In the genomic region with DNA sequence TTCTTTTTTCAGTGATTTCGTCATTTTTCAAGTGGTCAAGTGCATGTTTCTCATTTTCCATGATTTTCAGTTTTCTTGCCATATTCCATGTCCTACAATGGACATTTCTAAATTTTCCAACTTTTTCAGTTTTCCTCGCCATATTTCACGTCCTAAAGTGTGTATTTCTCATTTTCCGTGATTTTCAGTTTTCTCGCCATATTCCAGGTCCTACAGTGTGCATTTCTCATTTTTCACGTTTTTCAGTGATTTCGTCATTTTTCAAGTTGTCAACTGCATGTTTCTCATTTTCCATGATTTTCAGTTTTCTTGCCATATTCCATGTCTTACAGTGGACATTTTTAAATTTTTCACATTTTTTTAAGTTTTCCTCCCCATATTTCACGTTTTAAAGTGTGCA, we compare ENCODE assay signal across 10 mouse cellular contexts. TPM values are rescaled to one million over a fixed set of nuclear protein-coding genes. Genes with fewer than 3 reads are reported as not detected.
DNase-seq lines count a peak whose midpoint lies in the region; ATAC-seq and TF ChIP-seq lines count a peak whose summit lies in the region.
"Not testable (repeated sequence)": the region's sequence is repeated elsewhere in the genome, so short reads cannot be mapped to it uniquely, and the experiment has no call there.
"Had no signal": no experiment of that assay in that cellular context is flagged by ENCODE, and none has a peak within 500 bp of the region (broad histone marks: within the 10 kb centered on the region; RNA-seq: fewer than 3 reads in every experiment).

No protein-coding gene starts in this region.

- H3K4me2 ChIP-seq in forebrain, embryonic 11.5 days (ENCODE audit: low read depth, low read length, severe bottlenecking); heart, embryonic 11.5 days; intestine, embryonic 15.5 days (replicated peaks); liver, postnatal 0 days (ENCODE audit: low read depth, low read length); neural tube, embryonic 11.5 days (ENCODE audit: low read depth); stomach, embryonic 15.5 days: not testable (repeated sequence)

- not testable (repeated sequence) for H3K9me3 ChIP-seq in forebrain, embryonic 11.5 days (ENCODE audit: control insufficient read depth, low read length); heart, embryonic 11.5 days (replicated peaks; ENCODE audit: control insufficient read depth, low read length); intestine, embryonic 15.5 days; liver, postnatal 0 days (ENCODE audit: low read length); neural tube, embryonic 11.5 days (ENCODE audit: control insufficient read depth, low read length); stomach, embryonic 15.5 days

- H3K27ac ChIP-seq in forebrain, embryonic 11.5 days (ENCODE audit: low read depth, low read length); heart, embryonic 11.5 days (ENCODE audit: low read depth, low read length); intestine, embryonic 15.5 days; liver, postnatal 0 days (ENCODE audit: low read depth); neural tube, embryonic 11.5 days (ENCODE audit: low read depth, low read length); stomach, embryonic 15.5 days: not testable (repeated sequence)

- TF ChIP-seq CTCF in liver, postnatal 0 days (IDR thresholded peaks at IDR 0.05; ENCODE audit: low read depth): not testable (repeated sequence)

- not testable (repeated sequence) for H3K4me3 ChIP-seq in forebrain, embryonic 11.5 days (ENCODE audit: low read depth, low read length); heart, embryonic 11.5 days (ENCODE audit: low read depth, low read length); intestine, embryonic 15.5 days (replicated peaks); liver, postnatal 0 days (ENCODE audit: low read depth, low read length); neural tube, embryonic 11.5 days (ENCODE audit: low read depth, low read length); stomach, embryonic 15.5 days (replicated peaks)

- not testable (repeated sequence) for TF ChIP-seq EP300 in liver, postnatal 0 days (IDR thresholded peaks at IDR 0.05; ENCODE audit: low read depth)

- DNase-seq in CD8-positive naive resting alpha-beta T cell, adult 2 months (ENCODE audit: low read depth in 2 of 2, low spot score in 2 of 2): peak; percentile 100
- not testable (repeated sequence) for DNase-seq in forebrain, embryonic 11.5 days (ENCODE audit: low spot score); liver, postnatal 0 days; neural tube, embryonic 11.5 days (ENCODE audit: low spot score)
- peak; percentile 41 to 96 for DNase-seq in layer of hippocampus, postnatal 25 days (ENCODE audit: extremely low spot score in 1 of 2, low spot score in 1 of 2)

- H3K36me3 ChIP-seq in forebrain, embryonic 11.5 days (ENCODE audit: control insufficient read depth, insufficient read depth, low read length); heart, embryonic 11.5 days (ENCODE audit: control insufficient read depth, insufficient read depth, low read length); intestine, embryonic 15.5 days; liver, postnatal 0 days (replicated peaks; ENCODE audit: insufficient read depth, low read length); neural tube, embryonic 11.5 days (ENCODE audit: control insufficient read depth, insufficient read depth, low read length); stomach, embryonic 15.5 days: not testable (repeated sequence)

- H3K9ac ChIP-seq in forebrain, embryonic 11.5 days (ENCODE audit: low read length); heart, embryonic 11.5 days (ENCODE audit: low read depth, low read length); intestine, embryonic 15.5 days; liver, postnatal 0 days (replicated peaks); neural tube, embryonic 11.5 days (ENCODE audit: low read length); stomach, embryonic 15.5 days: not testable (repeated sequence)

- 70% methylated on average over 7 of the region's 8 CpGs for WGBS in forebrain, embryonic 11.5 days
- 65% methylated on average over 7 of the region's 8 CpGs for WGBS in heart, embryonic 11.5 days (ENCODE audit: insufficient replicate concordance)
- WGBS in intestine, embryonic 15.5 days: 72% methylated on average over 8 of the region's 8 CpGs
- WGBS in liver, postnatal 0 days (ENCODE audit: insufficient replicate concordance): 61% methylated on average over 7 of the region's 8 CpGs
- 65% methylated on average over 7 of the region's 8 CpGs for WGBS in neural tube, embryonic 11.5 days
- 70% methylated on average over 8 of the region's 8 CpGs for WGBS in stomach, embryonic 15.5 days

- H3K27me3 ChIP-seq in forebrain, embryonic 11.5 days (ENCODE audit: control insufficient read depth, insufficient read depth, low read length); heart, embryonic 11.5 days (ENCODE audit: control insufficient read depth, insufficient read depth, low read length); intestine, embryonic 15.5 days (replicated peaks); liver, postnatal 0 days (ENCODE audit: insufficient read depth, low read length); neural tube, embryonic 11.5 days (ENCODE audit: control insufficient read depth, insufficient read depth, low read length); stomach, embryonic 15.5 days (replicated peaks): not testable (repeated sequence)

- not testable (repeated sequence) for H3K4me1 ChIP-seq in forebrain, embryonic 11.5 days (replicated peaks; ENCODE audit: control insufficient read depth, insufficient read depth, low read length); heart, embryonic 11.5 days (ENCODE audit: control insufficient read depth, insufficient read depth, low read length); intestine, embryonic 15.5 days (replicated peaks); liver, postnatal 0 days (ENCODE audit: insufficient read depth); neural tube, embryonic 11.5 days (ENCODE audit: control insufficient read depth, insufficient read depth, low read length); stomach, embryonic 15.5 days

- ATAC-seq in forebrain, embryonic 11.5 days (replicated peaks; ENCODE audit: low FRiP score): peak; percentile 78
- ATAC-seq in heart, embryonic 11.5 days (replicated peaks; ENCODE audit: insufficient number of reproducible peaks, low FRiP score, low TSS enrichment): peak; percentile 75
- peak; percentile 79 for ATAC-seq in intestine, embryonic 15.5 days
- peak; percentile 54 for ATAC-seq in liver, postnatal 0 days
- peak; percentile 62 for ATAC-seq in neural tube, embryonic 11.5 days (ENCODE audit: insufficient read depth, low FRiP score, low TSS enrichment)
- peak; percentile 66 for ATAC-seq in stomach, embryonic 15.5 days (ENCODE audit: insufficient read depth, low FRiP score, low read depth)

RNA-seq across cellular contexts. Expression of gene Gm11168, which starts 3.5 kb away (rescaled TPM):
- not detected in 2 replicates for polyA plus RNA-seq in forebrain, embryonic 11.5 days (2014; fragmentation: Nextera tagmentation; extraction: Ambion mirVana)
- not detected in 2 replicates for polyA plus RNA-seq in heart, embryonic 11.5 days (2014; fragmentation: Nextera tagmentation; extraction: Ambion mirVana)
- not detected in 2 replicates for polyA plus RNA-seq in intestine, embryonic 15.5 days (2015; fragmentation: Nextera tagmentation; extraction: Ambion mirVana)
- total RNA-seq in layer of hippocampus, postnatal 25 days (2021): not detected
- polyA plus RNA-seq in liver, postnatal 0 days (2015; fragmentation: Nextera tagmentation; extraction: Ambion mirVana): not detected in 2 replicates
- polyA plus RNA-seq in neural tube, embryonic 11.5 days (2014; fragmentation: Nextera tagmentation; extraction: Ambion mirVana): not detected in 2 replicates
- polyA plus RNA-seq in stomach, embryonic 15.5 days (2015; fragmentation: Nextera tagmentation; extraction: Ambion mirVana): not detected in 2 replicates
- total RNA-seq: gastrocnemius, postnatal 10 days had no signal
- polyA plus RNA-seq: macrophage had no signal

RNA-seq across cellular contexts. Expression of gene Gm10722, which starts 5.9 kb away (rescaled TPM):
- not detected in 2 replicates for polyA plus RNA-seq in forebrain, embryonic 11.5 days (2014; fragmentation: Nextera tagmentation; extraction: Ambion mirVana)
- polyA plus RNA-seq in heart, embryonic 11.5 days (2014; fragmentation: Nextera tagmentation; extraction: Ambion mirVana): not detected in 2 replicates
- not detected in 2 replicates for polyA plus RNA-seq in intestine, embryonic 15.5 days (2015; fragmentation: Nextera tagmentation; extraction: Ambion mirVana)
- not detected for total RNA-seq in layer of hippocampus, postnatal 25 days (2021)
- not detected in 2 replicates for polyA plus RNA-seq in liver, postnatal 0 days (2015; fragmentation: Nextera tagmentation; extraction: Ambion mirVana)
- not detected in 2 replicates for polyA plus RNA-seq in neural tube, embryonic 11.5 days (2014; fragmentation: Nextera tagmentation; extraction: Ambion mirVana)
- not detected in 2 replicates for polyA plus RNA-seq in stomach, embryonic 15.5 days (2015; fragmentation: Nextera tagmentation; extraction: Ambion mirVana)
- total RNA-seq: gastrocnemius, postnatal 10 days had no signal
- polyA plus RNA-seq: macrophage had no signal

RNA-seq across cellular contexts. Expression of gene Gm10721, which starts 6.3 kb away (rescaled TPM):
- polyA plus RNA-seq in forebrain, embryonic 11.5 days (2014; fragmentation: Nextera tagmentation; extraction: Ambion mirVana): not detected in 2 replicates
- not detected in 2 replicates for polyA plus RNA-seq in heart, embryonic 11.5 days (2014; fragmentation: Nextera tagmentation; extraction: Ambion mirVana)
- polyA plus RNA-seq in intestine, embryonic 15.5 days (2015; fragmentation: Nextera tagmentation; extraction: Ambion mirVana): not detected in 2 replicates
- total RNA-seq in layer of hippocampus, postnatal 25 days (2021): under 1 TPM in 1 of 2 experiments, not detected in 1; 0.85 TPM
- not detected in 2 replicates for polyA plus RNA-seq in liver, postnatal 0 days (2015; fragmentation: Nextera tagmentation; extraction: Ambion mirVana)
- not detected in 2 replicates for polyA plus RNA-seq in neural tube, embryonic 11.5 days (2014; fragmentation: Nextera tagmentation; extraction: Ambion mirVana)
- polyA plus RNA-seq in stomach, embryonic 15.5 days (2015; fragmentation: Nextera tagmentation; extraction: Ambion mirVana): not detected in 2 replicates
- total RNA-seq: gastrocnemius, postnatal 10 days had no signal
- polyA plus RNA-seq: macrophage had no signal

RNA-seq across cellular contexts. Expression of gene Gm10720, which starts 8.8 kb away (rescaled TPM):
- not detected in 2 replicates for polyA plus RNA-seq in forebrain, embryonic 11.5 days (2014; fragmentation: Nextera tagmentation; extraction: Ambion mirVana)
- polyA plus RNA-seq in heart, embryonic 11.5 days (2014; fragmentation: Nextera tagmentation; extraction: Ambion mirVana): not detected in 2 replicates
- not detected in 2 replicates for polyA plus RNA-seq in intestine, embryonic 15.5 days (2015; fragmentation: Nextera tagmentation; extraction: Ambion mirVana)
- not detected for total RNA-seq in layer of hippocampus, postnatal 25 days (2021)
- not detected in 2 replicates for polyA plus RNA-seq in liver, postnatal 0 days (2015; fragmentation: Nextera tagmentation; extraction: Ambion mirVana)
- polyA plus RNA-seq in neural tube, embryonic 11.5 days (2014; fragmentation: Nextera tagmentation; extraction: Ambion mirVana): not detected in 2 replicates
- not detected in 2 replicates for polyA plus RNA-seq in stomach, embryonic 15.5 days (2015; fragmentation: Nextera tagmentation; extraction: Ambion mirVana)
- total RNA-seq: gastrocnemius, postnatal 10 days had no signal
- polyA plus RNA-seq: macrophage had no signal

RNA-seq across cellular contexts. Expression of gene Gm10719, which starts 10.6 kb away (rescaled TPM):
- not detected in 2 replicates for polyA plus RNA-seq in forebrain, embryonic 11.5 days (2014; fragmentation: Nextera tagmentation; extraction: Ambion mirVana)
- polyA plus RNA-seq in heart, embryonic 11.5 days (2014; fragmentation: Nextera tagmentation; extraction: Ambion mirVana): not detected in 2 replicates
- 0.30 TPM in 1 of 2 replicates, not detected in the other for polyA plus RNA-seq in intestine, embryonic 15.5 days (2015; fragmentation: Nextera tagmentation; extraction: Ambion mirVana)
- total RNA-seq in layer of hippocampus, postnatal 25 days (2021): under 1 TPM; 0.42 to 0.89 TPM
- polyA plus RNA-seq in liver, postnatal 0 days (2015; fragmentation: Nextera tagmentation; extraction: Ambion mirVana): not detected in 2 replicates
- polyA plus RNA-seq in neural tube, embryonic 11.5 days (2014; fragmentation: Nextera tagmentation; extraction: Ambion mirVana): not detected in 2 replicates
- 0.24 TPM in 1 of 2 replicates, not detected in the other for polyA plus RNA-seq in stomach, embryonic 15.5 days (2015; fragmentation: Nextera tagmentation; extraction: Ambion mirVana)
- polyA plus RNA-seq: macrophage had no signal
